Mouse (Mus musculus): Measurements from ENCODE around the gene Arl6ip6. TPM values are rescaled to one million over a fixed set of nuclear protein-coding genes. Genes with fewer than 3 reads are reported as not detected.

The Arl6ip6 gene
- polyA plus RNA-seq, 1 experiment from 2014 or later: 85.8 TPM

Other genes with a start within 250 kb of the Arl6ip6 start
- gene Prpf40a, start 442 bp upstream of the Arl6ip6 start, polyA plus RNA-seq (2014; fragmentation: Nextera tagmentation; extraction: Ambion mirVana): 182 and 190 TPM in 2 replicates

Measured in forebrain, embryonic 11.5 days (tissue).